ENCODE assay signal across 9 mouse cellular contexts in the genomic region with DNA sequence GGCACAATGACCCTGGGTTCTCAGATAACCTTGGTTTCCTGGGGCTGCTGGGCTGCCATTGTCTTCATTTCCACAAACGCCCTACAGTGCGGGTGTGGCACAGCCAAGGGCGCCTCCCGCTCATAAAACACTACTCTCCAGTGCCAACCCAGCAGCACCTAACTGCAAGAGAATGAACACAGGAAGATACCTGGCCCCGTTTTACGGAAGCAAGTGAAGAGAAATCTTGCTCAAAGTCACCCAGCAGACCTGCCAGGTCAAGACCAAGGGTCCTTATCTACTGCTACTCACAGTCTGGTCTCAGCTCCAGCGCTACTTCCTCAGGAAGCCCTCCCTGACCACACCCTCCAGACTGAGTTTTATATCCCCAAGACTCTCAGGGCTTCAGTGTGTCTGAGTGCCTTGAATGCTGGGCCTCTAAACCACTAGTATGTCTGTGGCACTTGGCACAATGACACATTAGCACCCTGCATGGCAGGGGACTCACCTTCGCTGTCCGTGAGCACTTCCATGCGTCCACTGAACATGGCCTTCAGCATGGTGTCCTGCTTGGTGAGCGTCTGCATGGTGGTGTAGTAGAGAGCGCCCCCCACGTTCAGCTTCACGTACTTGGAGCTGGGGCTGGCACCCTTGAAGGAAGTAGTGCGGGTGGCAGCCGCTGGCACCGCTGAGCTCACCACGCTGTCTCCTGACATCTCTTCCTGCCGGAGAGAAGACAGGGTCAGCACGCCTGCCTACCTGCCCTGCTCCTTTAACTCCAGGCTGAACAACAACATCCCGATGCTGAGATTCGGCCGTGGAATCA. TPM values are rescaled to one million over a fixed set of nuclear protein-coding genes. Genes with fewer than 3 reads are reported as not detected.
A peak's percentile ranks its signal among the peaks of the same experiment; 100 is the strongest.
DNase-seq lines count a peak whose midpoint lies in the region; ATAC-seq and TF ChIP-seq lines count a peak whose summit lies in the region.
"Had no signal": no experiment of that assay in that cellular context is flagged by ENCODE, and none has a peak within 500 bp of the region (broad histone marks: within the 10 kb centered on the region; RNA-seq: fewer than 3 reads in every experiment).

No protein-coding gene starts in this region.

- no peak for TF ChIP-seq CTCF in heart, adult 2 months (IDR thresholded peaks at IDR 0.05)

- no peaks in the 10 kb centered on the region; the same call in none of the 2 replicates for H3K79me2 ChIP-seq in heart, adult 2 months (replicated peaks; ENCODE audit: control insufficient read depth, insufficient read depth, low read length)

- no peak overlapping the region for H3K4me2 ChIP-seq in forebrain, embryonic 12.5 days

- H3K9me3 ChIP-seq in forebrain, embryonic 12.5 days = no peaks in the 10 kb centered on the region
- H3K9me3 ChIP-seq: midbrain, embryonic 10.5 days had no signal

- ATAC-seq in megakaryocyte-erythroid progenitor cell, adult 5-6 weeks (replicated peaks; ENCODE audit: low FRiP score, low TSS enrichment, poor library complexity, severe bottlenecking) = peak; percentile 57
- ATAC-seq in forebrain, embryonic 12.5 days (ENCODE audit: low FRiP score) = no peak

- peak overlapping the region; percentile 37; the same call in 1 of the 2 replicates for H3K9ac ChIP-seq in heart, adult 2 months (ENCODE audit: low read depth, low read length)
- no peak overlapping the region for H3K9ac ChIP-seq in forebrain, embryonic 12.5 days

- DNase-seq in heart, adult 2 months = peak; percentile 59 to 66
- DNase-seq in kidney, postnatal 36 days = peak; percentile 46 to 57
- DNase-seq in gastrocnemius, adult 8-10 months (ENCODE audit: low spot score in 2 of 2) = no peak
- no peak for DNase-seq in left cerebral cortex, postnatal 10 days (ENCODE audit: extremely low spot score in 1 of 2, low spot score in 2 of 2)
- DNase-seq: gastrocnemius, postnatal 25 days had no signal

- no peaks in the 10 kb centered on the region for H3K27me3 ChIP-seq in heart, adult 2 months (ENCODE audit: control insufficient read depth, insufficient read depth, low read length)
- H3K27me3 ChIP-seq in forebrain, embryonic 12.5 days = no peaks in the 10 kb centered on the region

- H3K4me3 ChIP-seq in brown adipose tissue, adult 24 weeks (ENCODE audit: insufficient read depth, low read depth, low read length) = peak overlapping the region; percentile 47
- H3K4me3 ChIP-seq in heart, adult 2 months = peak overlapping the region; percentile 37
- H3K4me3 ChIP-seq in forebrain, embryonic 12.5 days (replicated peaks) = no peak overlapping the region
- H3K4me3 ChIP-seq: midbrain, embryonic 10.5 days had no signal

- TF ChIP-seq POLR2A in heart, adult 2 months (IDR thresholded peaks at IDR 0.05; ENCODE audit: insufficient read depth, low read depth, low read length) = peak; percentile 52; the same call in 1 of the 2 replicates

- intact Hi-C loops in heart, adult 2 months (cut with DNase I) = loop anchor here (10.0 kb wide), 1 partner anchor 200 kb away; no protein-coding TSS in a partner anchor
- intact Hi-C loops in left cerebral cortex, postnatal 10 days (cut with DNase I) = no loop called here

- 50% methylated on average over 23 of the region's 23 CpGs for WGBS in heart, adult 2 months
- 93% methylated on average over 23 of the region's 23 CpGs for whole genome bisulfite sequencing in forebrain, embryonic 12.5 days

- H3K36me3 ChIP-seq in heart, adult 2 months (ENCODE audit: control insufficient read depth, insufficient read depth, low read length) = peaks cover 9% of the 10 kb centered on the region
- peaks cover 67% of the 10 kb centered on the region for H3K36me3 ChIP-seq in forebrain, embryonic 12.5 days (replicated peaks)

- no peak for TF ChIP-seq EP300 in heart, adult 2 months (IDR thresholded peaks at IDR 0.05; ENCODE audit: insufficient read depth, low read depth, low read length)

- H3K27ac ChIP-seq in brown adipose tissue, adult 24 weeks (replicated peaks; ENCODE audit: low read depth, low read length) = peak overlapping the region; percentile 93
- peak overlapping the region; percentile 84 for H3K27ac ChIP-seq in heart, adult 2 months
- H3K27ac ChIP-seq in forebrain, embryonic 12.5 days = no peak overlapping the region
- H3K27ac ChIP-seq: midbrain, embryonic 10.5 days had no signal

- H3K4me1 ChIP-seq in brown adipose tissue, adult 24 weeks (ENCODE audit: control insufficient read depth, insufficient read depth, insufficient read length, low read length) = peaks cover 55% of the 10 kb centered on the region
- peaks cover 51% of the 10 kb centered on the region for H3K4me1 ChIP-seq in heart, adult 2 months (ENCODE audit: control insufficient read depth, insufficient read depth, low read length)
- peaks cover 43% of the 10 kb centered on the region for H3K4me1 ChIP-seq in forebrain, embryonic 12.5 days

RNA-seq across cellular contexts. Expression of a gene that starts 5.7 kb away (rescaled TPM):
- 21.5 and 25.5 TPM in 2 replicates for polyA plus RNA-seq in brown adipose tissue, adult 24 weeks (2012; ENCODE audit: insufficient read depth, insufficient read length, missing spikeins)
- 10 to 100 TPM; 48.9 to 51.8 TPM for total RNA-seq in heart, adult 2 months (2021)
- 48.0 and 63.5 TPM in 2 replicates for polyA plus RNA-seq in heart, adult 2 months (2012; rRNA removed)
- 33.3 and 36.1 TPM in 2 replicates for total RNA-seq in megakaryocyte-erythroid progenitor cell, adult 5-6 weeks (2014; fragmentation: Nextera tagmentation)
- total RNA-seq in megakaryocyte-erythroid progenitor cell, adult 5-6 weeks (2017) = 38.8 and 45.1 TPM in 2 replicates
- total RNA-seq in gastrocnemius, adult 8-10 months (2022) = 10 to 100 TPM; 10.2 to 16.6 (median 14.2) TPM
- 10 to 100 TPM; 41.9 to 43.0 TPM for total RNA-seq in left cerebral cortex, postnatal 10 days (2021)
- polyA plus RNA-seq in forebrain, embryonic 12.5 days (2016; fragmentation: Nextera tagmentation; extraction: Ambion mirVana) = 93.1 and 94.6 TPM in 2 replicates

RNA-seq across cellular contexts. Expression of a gene that starts 5.8 kb away (rescaled TPM):
- polyA plus RNA-seq in brown adipose tissue, adult 24 weeks (2012; ENCODE audit: insufficient read depth, insufficient read length, missing spikeins) = 47.6 and 51.4 TPM in 2 replicates
- 100 to 1,000 TPM in 1 of 2 experiments, 10 to 100 TPM in 1; 86.3 to 101 TPM for total RNA-seq in heart, adult 2 months (2021)
- 84.2 and 103 TPM in 2 replicates for polyA plus RNA-seq in heart, adult 2 months (2012; rRNA removed)
- total RNA-seq in megakaryocyte-erythroid progenitor cell, adult 5-6 weeks (2014; fragmentation: Nextera tagmentation) = 39.5 and 50.3 TPM in 2 replicates
- total RNA-seq in megakaryocyte-erythroid progenitor cell, adult 5-6 weeks (2017) = 16.6 and 17.3 TPM in 2 replicates
- total RNA-seq in gastrocnemius, adult 8-10 months (2022) = 100 to 1,000 TPM; 129 to 147 (median 134) TPM
- 10 to 100 TPM; 71.8 to 79.6 TPM for total RNA-seq in left cerebral cortex, postnatal 10 days (2021)
- 53.7 and 60.1 TPM in 2 replicates for polyA plus RNA-seq in forebrain, embryonic 12.5 days (2016; fragmentation: Nextera tagmentation; extraction: Ambion mirVana)

Comparison
In these comparisons a context has a peak if more than half of its experiments do, and no peak if none do; other contexts are left out.
1. DNase-seq: peak in heart, adult 2 months (2 of 2) and kidney, postnatal 36 days (2 of 2); none in gastrocnemius, adult 8-10 months (0 of 2) and left cerebral cortex, postnatal 10 days (0 of 2).